Mouse (Mus musculus) kidney, embryonic 14.5 days (tissue): ENCODE results near the gene Ikzf2. TPM values are rescaled to one million over a fixed set of nuclear protein-coding genes. Genes with fewer than 3 reads are reported as not detected.

ENCODE experiments used
- ATAC-seq: fragments of 200-750 bp; cut with Nextera tagmentation; 2 replicates; pipeline ENCODE4 v1.8.0; 2017; ENCODE audit warnings: moderate number of reproducible peaks, mild to moderate bottlenecking, moderate TSS enrichment, moderate library complexity; ENCODE audit not compliant: low FRiP score, low TSS enrichment
- H3K27ac ChIP-seq: fragments of 300-500 bp; sonication (generic); 2 replicates; pipeline ENCODE4 v1.5.1; 2014; ENCODE audit warnings: low read depth, mild to moderate bottlenecking, low read length, moderate library complexity, mixed read lengths
- H3K27me3 ChIP-seq: fragments of 300-500 bp; sonication (generic); 2 replicates; pipeline ENCODE4 v1.6.1; 2014; ENCODE audit warnings: mild to moderate bottlenecking, low read length; ENCODE audit not compliant: control insufficient read depth, insufficient read depth
- H3K36me3 ChIP-seq: fragments of 300-500 bp; sonication (generic); 2 replicates; pipeline ENCODE4 v1.6.1; 2014; ENCODE audit warnings: low read length, mixed read lengths; ENCODE audit not compliant: control insufficient read depth, insufficient read depth
- H3K4me1 ChIP-seq: fragments of 300-500 bp; sonication (generic); 2 replicates; pipeline ENCODE4 v1.6.1; 2014; ENCODE audit warnings: low read length, mixed read lengths; ENCODE audit not compliant: control insufficient read depth, insufficient read depth
- H3K4me2 ChIP-seq: fragments of 300-500 bp; sonication (generic); replicated peaks from 2 replicates; pipeline ENCODE4 v1.6.1; 2014; ENCODE audit warnings: low read depth, mild to moderate bottlenecking, low read length
- H3K4me3 ChIP-seq: fragments of 300-500 bp; sonication (generic); 2 replicates; pipeline ENCODE4 v1.5.1; 2014; ENCODE audit warnings: mild to moderate bottlenecking, low read length
- H3K9ac ChIP-seq: fragments of 300-500 bp; sonication (generic); 2 replicates; pipeline ENCODE4 v1.6.1; 2014; ENCODE audit warnings: low read depth, mild to moderate bottlenecking, low read length, moderate library complexity
- H3K9me3 ChIP-seq: fragments of 300-500 bp; sonication (generic); 2 replicates; pipeline ENCODE4 v1.6.1; 2016; ENCODE audit warnings: low read length; ENCODE audit not compliant: control insufficient read depth
- WGBS: fragments of 180-500 bp; shearing (Covaris S2); extraction: QIAGEN DNeasy Blood & Tissue Kit; methylation state at CpG from one replicate; pipeline ENCODE4 v1.1.7; 2014; 5-methylcytosine and 5-hydroxymethylcytosine counted together
- polyA plus RNA-seq: library from polyadenylated mRNA; unstranded; fragments of >200 nt; fragmentation: Nextera tagmentation; extraction: Ambion mirVana; gene quantifications from 2 replicates; pipeline ENCODE4 v1.2.1, GENCODE M21; 2014

The Ikzf2 gene
- polyA plus RNA-seq, 1 experiment from 2014 or later, result 4.8 TPM

GRCm38 (mm10) chr1:69682261-69682660 is 4.8 kb downstream of the Ikzf2 start:
- Histone ChIP-seq H3K9ac (no peak overlapping the region), H3K27me3 (no peaks in the 10 kb centered on the region), H3K9me3 (no peaks in the 10 kb centered on the region), H3K4me1 (no peaks in the 10 kb centered on the region), H3K4me3 (no peak overlapping the region), H3K4me2 (no peak overlapping the region), H3K36me3 (no peaks in the 10 kb centered on the region), H3K27ac (no peak overlapping the region)
- ATAC-seq, result no peak
- 83% methylated on average over 3 of the region's 3 CpGs for WGBS

- Histone ChIP-seq H3K4me1 (no peaks in the 10 kb centered on the region), H3K4me2 (no peak overlapping the region), H3K9me3 (no peaks in the 10 kb centered on the region), H3K4me3 (no peak overlapping the region), H3K27ac (no peak overlapping the region), H3K36me3 (no peaks in the 10 kb centered on the region), H3K27me3 (no peaks in the 10 kb centered on the region), H3K9ac (no peak overlapping the region)
- 81% methylated on average over 5 of the region's 5 CpGs for WGBS
- ATAC-seq, result no peak
Observed at GRCm38 (mm10) chr1:69681003-69681402, 6.0 kb downstream of the Ikzf2 start.

GRCm38 (mm10) chr1:69680501-69680900 is 6.5 kb downstream of the Ikzf2 start:
- no peaks in the 10 kb centered on the region for H3K9me3 ChIP-seq
- no peaks in the 10 kb centered on the region for H3K27me3 ChIP-seq
- H3K36me3 ChIP-seq, result no peaks in the 10 kb centered on the region
- WGBS, result 88% methylated on average over 4 of the region's 4 CpGs
- no peak overlapping the region for H3K9ac ChIP-seq
- no peaks in the 10 kb centered on the region for H3K4me1 ChIP-seq
- no peak overlapping the region for H3K4me2 ChIP-seq
- ATAC-seq, result no peak
- no peak overlapping the region for H3K27ac ChIP-seq
- no peak overlapping the region for H3K4me3 ChIP-seq

GRCm38 (mm10) chr1:69669897-69670404 is 17.1 kb downstream of the Ikzf2 start:
- Histone ChIP-seq H3K9me3 (no peaks in the 10 kb centered on the region), H3K4me2 (no peak overlapping the region), H3K27ac (no peak overlapping the region), H3K27me3 (no peaks in the 10 kb centered on the region), H3K9ac (no peak overlapping the region), H3K4me3 (no peak overlapping the region), H3K4me1 (no peaks in the 10 kb centered on the region), H3K36me3 (no peaks in the 10 kb centered on the region)
- 97% methylated on average over 10 of the region's 10 CpGs for WGBS
- no peak for ATAC-seq

GRCm38 (mm10) chr1:69667456-69667855 is 19.6 kb downstream of the Ikzf2 start:
- Histone ChIP-seq H3K36me3 (no peaks in the 10 kb centered on the region), H3K27me3 (no peaks in the 10 kb centered on the region), H3K27ac (no peak overlapping the region), H3K4me1 (no peaks in the 10 kb centered on the region), H3K4me2 (no peak overlapping the region), H3K9ac (no peak overlapping the region), H3K4me3 (no peak overlapping the region), H3K9me3 (no peaks in the 10 kb centered on the region)
- ATAC-seq, result no peak
- 61% methylated on average over 5 of the region's 5 CpGs for WGBS

GRCm38 (mm10) chr1:69659779-69660178 is 27.3 kb downstream of the Ikzf2 start:
- no peak for ATAC-seq
- 55% methylated on average over 2 of the region's 2 CpGs for WGBS
- H3K4me1 ChIP-seq, result no peaks in the 10 kb centered on the region
- no peak overlapping the region for H3K27ac ChIP-seq
- H3K27me3 ChIP-seq, result no peaks in the 10 kb centered on the region
- H3K36me3 ChIP-seq, result no peaks in the 10 kb centered on the region
- H3K9ac ChIP-seq, result no peak overlapping the region
- no peak overlapping the region for H3K4me3 ChIP-seq
- no peak overlapping the region for H3K4me2 ChIP-seq
- no peaks in the 10 kb centered on the region for H3K9me3 ChIP-seq

- 38% methylated on average over 6 of the region's 6 CpGs for WGBS
- no peak overlapping the region for H3K4me2 ChIP-seq
- no peak for ATAC-seq
- no peaks in the 10 kb centered on the region for H3K4me1 ChIP-seq
- no peak overlapping the region for H3K27ac ChIP-seq
- no peaks in the 10 kb centered on the region for H3K36me3 ChIP-seq
- H3K27me3 ChIP-seq, result no peaks in the 10 kb centered on the region
- H3K4me3 ChIP-seq, result no peak overlapping the region
- no peaks in the 10 kb centered on the region for H3K9me3 ChIP-seq
- no peak overlapping the region for H3K9ac ChIP-seq
Observed at GRCm38 (mm10) chr1:69658051-69658450, 29.0 kb downstream of the Ikzf2 start.

- H3K9me3 ChIP-seq, result no peaks in the 10 kb centered on the region
- ATAC-seq, result no peak
- no peaks in the 10 kb centered on the region for H3K4me1 ChIP-seq
- H3K4me2 ChIP-seq, result no peak overlapping the region
- no peaks in the 10 kb centered on the region for H3K27me3 ChIP-seq
- H3K4me3 ChIP-seq, result no peak overlapping the region
- H3K36me3 ChIP-seq, result no peaks in the 10 kb centered on the region
- WGBS, result 78% methylated on average over 3 of the region's 3 CpGs
- no peak overlapping the region for H3K9ac ChIP-seq
- no peak overlapping the region for H3K27ac ChIP-seq
Observed at GRCm38 (mm10) chr1:69657455-69657854, 29.6 kb downstream of the Ikzf2 start.

GRCm38 (mm10) chr1:69656929-69657328 is 30.1 kb downstream of the Ikzf2 start:
- H3K27ac ChIP-seq, result no peak overlapping the region
- H3K9me3 ChIP-seq, result no peaks in the 10 kb centered on the region
- H3K4me2 ChIP-seq, result no peak overlapping the region
- no peaks in the 10 kb centered on the region for H3K4me1 ChIP-seq
- H3K36me3 ChIP-seq, result no peaks in the 10 kb centered on the region
- WGBS, result 28% methylated on average over 16 of the region's 16 CpGs
- H3K27me3 ChIP-seq, result no peaks in the 10 kb centered on the region
- H3K4me3 ChIP-seq, result no peak overlapping the region
- H3K9ac ChIP-seq, result no peak overlapping the region
- ATAC-seq, result no peak
